Mouse (Mus musculus) embryo, embryonic 9.5 days (tissue): ENCODE measurements at regions not wholly inside any gene's neighbourhood (a gene's known extent, or its start where the extent isn't known, plus 50 kb on each side); places are given as distances from the start of the nearest gene placed in this dataset.

Experiments used
- DNase-seq: peaks from one replicate; pipeline ENCODE4 v3.0.0-alpha.2; 2017; ENCODE audit errors: extremely low spot score

- DNase-seq, result no peak
Measured at GRCm38 (mm10) chr11:57904216-57904615, 71.6 kb upstream of the Hand1 start.

- no peak for DNase-seq
Measured at GRCm38 (mm10) chr11:57899335-57899734, 66.7 kb upstream of the Hand1 start.

GRCm38 (mm10) chr11:57895497-57895896, 62.9 kb upstream of the Hand1 start:
- DNase-seq, result no peak

GRCm38 (mm10) chr11:57882736-57883635, 50.4 kb upstream of the Hand1 start:
- no peak for DNase-seq
